Mouse (Mus musculus) spleen, postnatal 10 days (tissue): ENCODE results near the gene Axin1.
"Not testable (repeated sequence)": the region's sequence is repeated elsewhere in the genome, so short reads cannot be mapped to it uniquely, and the experiment has no call there.

Source experiments
- DNase-seq, 2 experiments: peaks; one replicate each; pipeline ENCODE4 v3.0.0; 2021 to 2022; ENCODE audit warnings: low spot score in 2 of 2

Gene Axin1

DNA sequence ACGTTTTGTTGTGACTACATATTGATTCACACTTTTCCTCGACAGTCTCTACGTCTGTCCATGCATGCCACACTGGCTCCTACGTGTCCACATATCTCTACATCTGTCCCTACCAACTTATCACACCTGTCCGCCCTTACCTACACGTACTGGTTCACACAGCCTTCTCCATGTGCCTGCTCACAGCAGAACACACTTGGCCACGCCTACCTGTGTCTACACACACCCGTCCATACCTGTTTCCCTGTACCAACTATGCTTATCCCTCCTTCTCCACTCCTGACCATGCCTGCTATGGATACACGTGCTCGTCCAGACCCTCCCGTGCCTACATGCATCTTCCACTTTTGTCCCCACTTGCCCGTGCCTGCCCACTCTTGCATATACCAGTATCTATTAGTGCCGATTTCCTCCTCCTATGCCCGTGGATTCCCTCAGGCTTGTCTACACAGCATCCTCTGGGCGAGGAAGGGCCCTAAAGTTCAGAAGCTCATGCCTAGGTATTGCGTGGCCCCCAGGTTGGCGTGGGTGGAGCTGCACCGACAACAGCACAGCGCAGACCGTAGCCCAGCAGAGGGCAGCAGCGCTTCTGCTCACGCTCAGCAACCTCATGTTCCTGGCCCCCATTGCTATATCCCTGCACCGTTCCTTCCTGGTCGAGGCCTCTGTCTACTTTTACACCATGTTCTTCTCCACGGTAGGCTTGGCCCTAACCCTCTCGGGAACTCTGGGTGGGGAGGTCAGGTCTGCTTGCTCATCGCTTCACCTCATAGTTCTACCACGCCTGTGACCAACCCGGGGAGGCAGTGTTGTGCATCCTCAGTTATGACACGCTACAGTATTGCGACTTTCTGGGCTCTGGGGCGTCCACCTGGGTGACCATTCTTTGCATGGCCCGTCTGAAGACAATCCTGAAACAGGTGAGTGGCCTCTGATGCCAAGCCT lies 18.4 kb upstream of the Axin1 start:
- peak in 1 of 2 experiments; percentile 78 for DNase-seq

GRCm38 (mm10) chr17:26122431-26123140 lies 15.9 kb upstream of the Axin1 start:
- no peak for DNase-seq

DNA sequence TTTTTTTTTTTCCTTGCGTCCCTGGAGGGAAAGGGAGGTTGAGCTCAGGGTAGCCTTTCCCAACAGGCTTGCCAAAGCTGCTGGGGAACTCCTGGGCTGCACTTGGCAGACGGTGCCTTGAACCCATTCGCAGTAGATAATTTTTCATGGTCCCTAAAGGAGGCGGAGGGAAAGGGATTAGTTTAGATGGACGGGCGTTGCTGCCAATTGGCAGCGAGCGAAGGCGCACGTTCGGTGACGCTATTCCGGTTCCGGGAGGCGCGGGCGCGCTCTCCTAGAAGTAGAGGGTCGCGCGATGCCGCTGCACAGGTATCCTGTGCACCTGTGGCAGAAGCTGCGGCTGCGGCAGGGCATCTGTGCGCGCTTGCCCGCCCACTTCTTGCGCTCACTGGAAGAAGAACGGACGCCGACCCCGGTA lies 15.2 kb upstream of the Axin1 start, which contains the start of gene Mrpl28:
Gene Mrpl28 (plus strand): TSS at position 234 of the 418 bp plus-strand sequence.
- peak; percentile 78 to 93 for DNase-seq

GRCm38 (mm10) chr17:26124560-26124959 lies 13.9 kb upstream of the Axin1 start:
- DNase-seq, result no peak

DNA sequence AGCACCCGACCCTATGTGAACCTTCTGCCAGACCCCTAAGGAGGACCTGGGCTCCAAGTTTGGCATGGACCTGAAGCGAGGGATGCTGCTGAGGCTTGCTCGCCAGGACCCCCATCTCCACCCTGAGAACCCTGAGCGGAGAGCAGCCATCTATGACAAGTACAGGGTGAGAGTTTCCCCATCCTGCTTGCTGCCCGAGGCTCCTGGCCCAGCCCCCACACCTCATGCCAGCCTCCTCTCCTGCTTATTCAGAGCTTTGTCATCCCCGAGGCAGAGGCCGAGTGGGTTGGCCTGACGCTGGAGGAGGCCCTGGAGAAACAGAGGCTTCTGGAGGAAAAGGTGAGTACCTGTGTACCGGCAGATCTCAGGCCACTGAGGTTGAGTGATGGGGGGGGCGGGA lies 13.3 kb upstream of the Axin1 start:
- no peak for DNase-seq

GRCm38 (mm10) chr17:26131062-26131732 lies 7.3 kb upstream of the Axin1 start:
- no peak for DNase-seq

- no peak for DNase-seq
Observed at GRCm38 (mm10) chr17:26131856-26132853, 6.3 kb upstream of the Axin1 start.

DNA sequence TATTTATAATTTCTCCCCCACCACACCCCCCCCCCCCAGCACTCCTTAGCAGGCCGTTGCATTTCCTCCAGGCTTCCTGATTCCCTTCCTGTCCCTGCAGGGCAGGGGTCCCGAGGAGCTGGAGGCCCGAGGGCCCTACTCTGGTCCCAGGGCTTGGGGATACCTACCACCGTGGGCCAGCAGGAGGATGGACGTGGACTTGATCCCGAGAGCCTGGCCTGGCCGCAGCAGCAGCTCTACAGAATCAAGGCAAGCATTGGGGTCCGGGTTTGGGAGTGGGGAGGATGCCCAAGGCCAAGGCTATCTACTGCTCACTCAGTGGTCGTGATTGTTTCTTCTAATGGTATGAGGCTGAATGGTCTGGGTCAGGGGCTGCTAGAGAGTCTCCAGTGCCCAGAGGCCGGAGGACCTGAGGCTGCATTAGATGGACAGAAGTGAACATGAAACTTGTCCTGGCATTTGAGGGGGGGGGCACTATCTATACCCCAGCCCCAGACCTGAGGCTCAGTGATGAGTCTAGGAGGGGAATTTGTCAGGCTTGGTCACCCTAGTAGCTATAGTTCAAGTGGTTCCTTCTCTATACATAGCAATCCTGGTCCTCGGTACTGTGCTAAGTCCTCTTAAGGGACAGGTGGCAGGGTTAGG lies 1.3 kb upstream of the Axin1 start:
- no peak for DNase-seq

- no peak for DNase-seq
Observed at GRCm38 (mm10) chr17:26137751-26138130, 747 bp upstream of the Axin1 start.

DNA sequence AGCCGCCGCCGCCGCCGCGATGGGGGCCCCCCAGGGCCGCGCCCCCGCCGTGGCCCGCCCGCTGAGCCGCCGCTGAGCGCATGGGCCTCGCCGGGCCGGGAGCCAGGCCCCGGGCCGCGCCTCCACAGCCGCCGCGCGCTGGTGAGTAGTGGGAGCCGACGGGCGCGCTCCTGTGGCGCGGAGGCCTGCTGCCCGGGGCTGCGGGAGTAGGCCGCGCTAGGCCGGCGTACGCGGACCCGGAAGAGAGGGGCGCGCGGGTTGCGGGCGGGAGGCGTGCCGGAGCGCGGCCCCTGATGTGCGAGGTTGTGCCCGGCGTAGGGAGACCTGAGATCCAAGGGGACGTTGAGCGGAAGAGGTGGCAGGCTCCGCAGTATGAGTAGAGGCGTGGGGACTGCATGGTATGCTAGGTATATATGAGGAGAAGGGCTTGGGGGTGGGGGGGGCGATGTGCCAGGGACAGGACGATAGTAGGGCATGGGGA lies 453 bp downstream of the Axin1 start:
- DNase-seq, result peak in 1 of 2 experiments; percentile 62

GRCm38 (mm10) chr17:26142796-26143195 lies 4.3 kb downstream of the Axin1 start:
- no peak for DNase-seq

GRCm38 (mm10) chr17:26143386-26143785 lies 4.9 kb downstream of the Axin1 start:
- DNase-seq, result no peak

DNA sequence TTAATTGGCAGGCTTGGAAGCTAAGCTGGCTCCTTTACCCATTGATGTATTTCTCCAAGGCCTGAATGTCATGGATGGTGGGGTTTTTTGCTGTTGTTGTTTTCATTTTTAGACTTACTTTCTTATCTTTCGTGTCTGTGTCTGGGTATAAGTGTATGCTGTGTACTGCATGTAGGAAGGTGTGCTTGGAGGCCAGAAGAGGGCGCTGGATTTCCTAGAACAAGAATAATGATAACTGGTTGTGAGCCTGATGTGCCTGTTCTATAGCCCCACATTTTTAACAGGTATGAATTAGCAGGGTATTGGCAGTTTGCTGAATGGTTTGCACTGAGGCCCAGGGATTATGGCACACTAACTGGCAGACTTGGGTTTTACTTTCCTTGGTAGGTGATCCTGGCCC lies 10.6 kb downstream of the Axin1 start:
- no peak for DNase-seq

DNA sequence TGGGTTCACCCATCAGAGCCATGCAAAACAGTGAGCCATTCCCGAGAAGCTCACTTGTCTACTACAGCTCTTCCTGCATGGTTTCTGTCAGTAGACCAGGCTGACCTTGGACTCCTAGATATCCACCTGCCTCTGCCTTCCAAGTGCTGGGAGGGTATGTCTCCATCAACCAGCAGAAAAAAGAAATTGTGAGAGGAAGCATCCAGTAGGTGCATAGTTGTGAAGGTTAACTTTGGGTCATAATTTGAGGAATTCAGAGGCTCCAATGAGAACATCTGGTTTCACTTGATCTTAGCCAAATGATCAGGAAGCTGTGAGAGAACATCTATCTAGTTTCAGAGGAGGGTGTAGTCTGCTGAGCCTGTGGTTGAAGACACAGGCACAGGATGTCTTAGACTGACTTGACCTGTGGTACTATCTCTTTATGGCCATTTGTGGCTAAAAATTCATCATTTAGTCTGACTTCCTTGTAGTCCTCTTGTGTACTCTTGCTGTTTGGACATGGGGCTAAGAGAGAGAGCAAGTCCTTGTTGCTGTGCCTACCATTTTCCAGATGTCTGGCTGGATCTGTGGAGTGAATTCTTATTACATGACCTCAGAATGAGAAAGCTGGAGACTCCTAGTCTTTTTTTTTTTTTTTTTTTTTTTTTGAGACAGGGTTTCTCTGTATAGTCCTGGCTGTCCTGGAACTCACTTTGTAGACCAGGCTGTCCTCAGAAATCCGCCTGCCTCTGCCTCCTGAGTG lies 13.6 kb downstream of the Axin1 start:
- no peak for DNase-seq

- DNase-seq, result no peak
Observed at GRCm38 (mm10) chr17:26162736-26163135, 24.2 kb downstream of the Axin1 start.

- peak; percentile 14 to 32 for DNase-seq
Observed at GRCm38 (mm10) chr17:26168039-26168438, 29.6 kb downstream of the Axin1 start.

- not testable (repeated sequence) for DNase-seq
Observed at GRCm38 (mm10) chr17:26175248-26175647, 36.8 kb downstream of the Axin1 start.

- no peak for DNase-seq
Observed at GRCm38 (mm10) chr17:26178611-26179010, 40.1 kb downstream of the Axin1 start.

- no peak for DNase-seq
Observed at GRCm38 (mm10) chr17:26181179-26181578, 42.7 kb downstream of the Axin1 start.

- no peak for DNase-seq
Observed at GRCm38 (mm10) chr17:26187592-26187991, 49.1 kb downstream of the Axin1 start.
